Mouse (Mus musculus) intestine, postnatal 0 days (tissue): ENCODE data around the gene Fgf11. TPM values are rescaled to one million over a fixed set of nuclear protein-coding genes. Genes with fewer than 3 reads are reported as not detected.
A peak's percentile ranks its signal among the peaks of the same experiment; 100 is the strongest.

Experiments used
- ATAC-seq: fragments of 200-750 bp; cut with Nextera tagmentation; 2 replicates; pipeline ENCODE4 v1.8.0; 2017; ENCODE audit warnings: mild to moderate bottlenecking, moderate TSS enrichment, moderate library complexity
- H3K27ac ChIP-seq: fragments of 300-500 bp; sonication (generic); 2 replicates; pipeline ENCODE4 v1.5.1; 2014; ENCODE audit warnings: mild to moderate bottlenecking, low read depth, low read length, moderate library complexity
- H3K27me3 ChIP-seq: fragments of 300-500 bp; sonication (generic); replicated peaks from 2 replicates; pipeline ENCODE4 v1.6.1; 2014; ENCODE audit warnings: low read length, mixed read lengths; ENCODE audit not compliant: control insufficient read depth, insufficient read depth
- H3K36me3 ChIP-seq: fragments of 300-500 bp; sonication (generic); 2 replicates; pipeline ENCODE4 v1.6.1; 2014; ENCODE audit warnings: mild to moderate bottlenecking, moderate library complexity; ENCODE audit not compliant: control insufficient read depth, insufficient read depth
- H3K4me1 ChIP-seq: fragments of 300-500 bp; sonication (generic); replicated peaks from 2 replicates; pipeline ENCODE4 v1.6.1; 2014; ENCODE audit warnings: antibody characterized with exemption, low read length, mixed read lengths; ENCODE audit not compliant: control insufficient read depth, insufficient read depth
- H3K4me2 ChIP-seq: fragments of 300-500 bp; sonication (generic); replicated peaks from 2 replicates; pipeline ENCODE4 v1.6.1; 2014; ENCODE audit warnings: low read depth, mild to moderate bottlenecking, moderate library complexity
- H3K4me3 ChIP-seq: fragments of 300-500 bp; sonication (generic); 2 replicates; pipeline ENCODE4 v1.5.1; 2014; ENCODE audit warnings: low read depth, low read length
- H3K9ac ChIP-seq: fragments of 300-500 bp; sonication (generic); 2 replicates; pipeline ENCODE4 v1.6.1; 2014; ENCODE audit warnings: mild to moderate bottlenecking, low read depth, low read length
- H3K9me3 ChIP-seq: fragments of 300-500 bp; sonication (generic); 2 replicates; pipeline ENCODE4 v1.6.1; 2016; ENCODE audit warnings: mixed run types; ENCODE audit not compliant: control insufficient read depth
- CTCF ChIP-seq: sonication (generic); IDR thresholded peaks from 2 replicates; pipeline ENCODE4 v1.5.1; 2016; ENCODE audit warnings: low read depth, mild to moderate bottlenecking, control low read depth, antibody characterized with exemption, moderate library complexity
- WGBS: fragments of 180-500 bp; shearing (Covaris S2); extraction: QIAGEN DNeasy Blood & Tissue Kit; methylation state at CpG from one replicate; pipeline ENCODE4 v1.1.7; 2014; 5-methylcytosine and 5-hydroxymethylcytosine counted together
- polyA plus RNA-seq: library from polyadenylated mRNA; unstranded; fragments of >200 nt; fragmentation: Nextera tagmentation; extraction: Ambion mirVana; gene quantifications from 2 replicates; pipeline ENCODE4 v1.2.1, GENCODE M21; 2015

Fgf11 gene
- 0.18 and 0.38 TPM in 2 replicates for polyA plus RNA-seq

DNA sequence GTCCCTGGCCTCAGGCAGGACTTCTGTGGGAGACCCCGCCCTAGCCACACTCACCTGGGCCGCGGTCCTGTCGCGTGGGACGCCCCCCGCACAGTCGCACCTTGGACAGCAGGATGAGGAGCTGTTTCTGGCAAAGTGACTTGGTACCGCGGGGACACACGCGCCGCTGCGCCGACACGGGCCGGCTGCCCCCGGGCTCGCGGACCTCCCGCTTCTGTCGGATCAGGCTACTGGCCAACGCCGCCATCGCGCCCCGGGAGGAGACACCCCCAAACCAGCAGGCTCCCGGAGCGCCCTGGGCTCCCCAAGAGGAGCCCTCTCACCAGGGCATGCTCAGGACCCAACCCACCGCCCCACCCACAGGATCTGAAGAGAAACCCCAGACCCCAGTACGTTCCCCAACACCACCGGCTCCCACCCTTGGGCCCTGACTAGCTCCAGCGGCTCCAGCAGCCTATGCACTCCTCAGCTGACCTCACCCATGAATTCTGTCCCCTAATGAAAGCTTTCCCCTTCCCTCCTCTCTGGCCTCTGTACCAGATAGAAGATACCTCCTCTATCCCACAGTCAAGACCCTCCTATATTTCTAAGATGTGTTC is at the start of gene Fgf11:
TSS of gene Fgf11 (minus strand) at position 479 of the 599 bp plus-strand sequence.
- H3K9ac ChIP-seq = peak within 1 kb of the TSS; percentile 46
- peak within 1 kb of the TSS; percentile 55 for H3K4me3 ChIP-seq
- peaks cover 13% of the 10 kb centered on the region; the same call in 1 of the 2 replicates for H3K4me1 ChIP-seq
- H3K27me3 ChIP-seq = peaks cover 13% of the 10 kb centered on the region; the same call in 1 of the 2 replicates
- H3K4me2 ChIP-seq = peak within 1 kb of the TSS; percentile 90
- H3K36me3 ChIP-seq = no peaks in the 10 kb centered on the region
- ATAC-seq = no peak
- 3% methylated on average over 33 of the region's 33 CpGs for WGBS
- no peaks in the 10 kb centered on the region for H3K9me3 ChIP-seq
- peak within 1 kb of the TSS; percentile 5 for H3K27ac ChIP-seq
- no peak for TF ChIP-seq CTCF

DNA sequence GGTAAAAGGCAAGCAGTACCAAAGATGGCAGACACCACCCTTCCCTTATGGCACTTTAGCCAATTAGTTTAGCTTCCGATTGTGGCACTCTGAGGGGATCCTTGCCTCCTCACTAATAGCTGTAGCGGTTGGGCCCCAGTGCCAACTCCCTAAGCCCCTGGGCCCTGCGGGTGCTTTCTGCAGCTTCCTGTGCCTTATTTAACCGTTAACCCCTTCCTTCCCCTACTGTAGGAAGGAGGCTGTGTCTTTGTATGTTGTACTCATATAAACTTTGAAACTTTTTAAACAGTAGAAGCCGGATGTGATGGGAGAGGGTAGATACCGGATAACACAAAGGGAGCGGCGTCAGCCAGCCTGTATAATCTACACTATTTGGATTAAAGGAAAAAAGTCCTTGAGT is 49.1 kb upstream of the Fgf11 start:
- Histone ChIP-seq H3K9ac (no peak overlapping the region), H3K4me3 (no peak overlapping the region), H3K27ac (no peak overlapping the region), H3K4me1 (peaks cover 6% of the 10 kb centered on the region), H3K27me3 (no peaks in the 10 kb centered on the region), H3K36me3 (peaks cover 66% of the 10 kb centered on the region), H3K9me3 (no peaks in the 10 kb centered on the region), H3K4me2 (no peak overlapping the region)
- WGBS = 71% methylated on average over 8 of the region's 8 CpGs
- no peak for ATAC-seq
- no peak for TF ChIP-seq CTCF

DNA sequence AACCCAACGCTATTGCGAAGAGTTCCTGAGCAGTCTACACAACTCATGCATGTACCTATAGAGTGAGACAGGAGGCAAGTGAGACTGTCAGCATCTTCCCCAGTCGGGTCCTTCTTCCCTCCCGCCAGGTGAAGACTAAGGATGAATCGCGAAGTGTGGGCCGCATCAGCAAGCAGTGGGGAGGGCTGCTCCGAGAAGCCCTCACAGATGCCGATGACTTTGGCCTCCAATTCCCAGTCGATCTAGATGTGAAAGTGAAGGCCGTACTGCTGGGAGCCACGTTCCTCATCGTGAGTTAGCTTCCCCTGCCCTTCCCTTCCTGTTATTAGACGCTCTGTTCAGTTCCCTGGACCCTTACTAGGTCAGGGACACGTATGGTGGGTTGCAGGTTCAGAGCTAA is 48.2 kb upstream of the Fgf11 start:
- Histone ChIP-seq H3K36me3 (peaks cover 58% of the 10 kb centered on the region), H3K9ac (no peak overlapping the region), H3K4me2 (no peak overlapping the region), H3K27me3 (no peaks in the 10 kb centered on the region), H3K27ac (no peak overlapping the region), H3K9me3 (no peaks in the 10 kb centered on the region), H3K4me1 (peaks cover 14% of the 10 kb centered on the region), H3K4me3 (no peak overlapping the region)
- no peak for ATAC-seq
- no peak for TF ChIP-seq CTCF
- 86% methylated on average over 15 of the region's 15 CpGs for WGBS

DNA sequence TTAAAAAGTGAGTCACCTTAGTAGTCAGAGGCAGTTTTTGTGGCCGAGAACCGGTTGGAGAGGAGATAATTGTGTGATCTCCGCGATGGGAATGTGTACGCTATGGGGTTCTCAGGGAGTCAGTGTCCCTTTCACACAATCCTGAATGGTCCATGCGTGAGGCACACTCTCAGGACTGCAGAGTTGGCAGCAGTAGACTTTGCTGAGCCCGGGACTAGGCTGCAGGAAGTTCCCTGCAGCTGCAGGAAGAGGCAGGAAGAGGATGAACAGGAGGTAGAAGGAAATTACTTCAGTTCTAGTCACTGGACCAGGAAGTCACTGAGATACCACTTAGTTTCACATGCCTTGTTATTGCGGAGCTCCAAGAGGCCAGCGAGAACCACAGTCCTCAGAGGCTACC is 47.5 kb upstream of the Fgf11 start:
- no peak for ATAC-seq
- no peak overlapping the region for H3K4me2 ChIP-seq
- H3K9ac ChIP-seq = no peak overlapping the region
- H3K4me1 ChIP-seq = peaks cover 14% of the 10 kb centered on the region
- WGBS = 69% methylated on average over 9 of the region's 9 CpGs
- H3K36me3 ChIP-seq = peaks cover 54% of the 10 kb centered on the region
- TF ChIP-seq CTCF = no peak
- no peaks in the 10 kb centered on the region for H3K27me3 ChIP-seq
- no peaks in the 10 kb centered on the region for H3K9me3 ChIP-seq
- no peak overlapping the region for H3K4me3 ChIP-seq
- H3K27ac ChIP-seq = no peak overlapping the region

DNA sequence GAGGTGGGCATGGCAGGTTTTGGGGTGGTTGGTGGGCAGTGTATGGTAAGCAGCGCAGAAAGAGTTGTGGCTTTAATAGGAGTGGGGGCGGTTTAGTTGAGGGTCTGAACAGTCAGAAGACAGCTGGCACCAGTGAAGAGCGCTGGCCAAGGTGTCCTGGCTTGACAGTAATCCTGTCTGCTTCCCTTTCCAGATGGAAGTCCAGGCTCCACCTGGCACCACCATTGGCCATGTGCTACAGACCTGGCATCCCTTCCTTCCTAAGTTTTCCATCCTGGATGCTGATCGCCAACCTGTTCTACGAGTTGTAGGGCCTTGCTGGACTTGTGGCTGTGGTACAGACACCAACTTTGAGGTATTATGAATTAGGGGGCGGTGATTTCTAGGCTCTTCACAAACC is 46.4 kb upstream of the Fgf11 start:
- Histone ChIP-seq H3K4me2 (no peak overlapping the region), H3K4me3 (no peak overlapping the region), H3K9me3 (no peaks in the 10 kb centered on the region), H3K27me3 (no peaks in the 10 kb centered on the region), H3K36me3 (peaks cover 46% of the 10 kb centered on the region), H3K9ac (no peak overlapping the region), H3K4me1 (peaks cover 14% of the 10 kb centered on the region), H3K27ac (no peak overlapping the region)
- 94% methylated on average over 6 of the region's 6 CpGs for WGBS
- no peak for TF ChIP-seq CTCF
- ATAC-seq = no peak

DNA sequence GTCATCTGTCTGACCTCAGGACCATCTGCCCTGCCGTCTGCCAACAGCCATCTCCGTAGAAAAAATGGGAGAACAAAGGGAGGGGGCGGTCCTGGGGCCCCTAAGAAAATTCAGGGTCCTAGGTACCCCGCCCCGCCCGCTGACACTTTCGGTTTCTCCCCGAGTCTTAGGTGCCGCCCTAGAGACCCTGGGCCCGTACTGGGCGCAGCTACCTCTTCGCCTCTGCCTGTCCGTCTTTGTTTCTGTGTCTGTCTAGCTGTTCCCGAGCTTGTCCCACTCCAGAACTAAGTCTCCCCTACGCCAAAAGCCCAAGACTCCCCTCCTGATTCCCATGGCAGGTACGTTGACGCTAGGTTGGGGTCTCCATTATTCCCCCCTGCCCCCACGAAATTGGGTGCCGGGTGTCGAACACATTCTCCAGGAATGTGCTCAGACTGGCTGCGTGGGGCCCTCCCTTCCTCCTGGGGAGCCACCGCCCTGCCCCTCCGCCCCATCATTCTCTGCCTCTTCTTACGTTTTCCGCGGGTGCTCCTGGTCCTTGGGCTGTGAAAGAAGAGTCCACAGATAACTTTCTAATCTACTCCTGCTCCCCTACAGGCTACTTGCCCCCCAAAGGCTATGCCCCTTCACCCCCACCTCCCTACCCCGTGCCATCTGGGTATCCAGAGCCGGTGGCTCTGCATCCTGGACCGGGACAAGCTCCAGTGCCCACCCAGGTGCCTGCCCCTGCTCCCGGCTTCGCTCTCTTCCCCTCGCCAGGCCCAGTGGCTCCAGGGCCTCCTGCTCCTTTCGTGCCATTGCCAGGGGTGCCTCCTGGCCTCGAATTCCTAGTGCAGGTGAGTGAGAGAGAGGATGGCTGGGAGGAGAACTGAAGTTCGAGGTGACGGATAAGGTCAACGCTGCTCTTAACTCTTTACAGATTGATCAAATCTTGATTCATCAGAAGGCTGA is 45.4 kb upstream of the Fgf11 start:
- Histone ChIP-seq H3K4me1 (peaks cover 14% of the 10 kb centered on the region), H3K9me3 (no peaks in the 10 kb centered on the region), H3K27me3 (no peaks in the 10 kb centered on the region), H3K4me2 (peak overlapping the region; percentile 86), H3K9ac (peak overlapping the region; percentile 76), H3K27ac (peak overlapping the region; percentile 97), H3K36me3 (peaks cover 36% of the 10 kb centered on the region), H3K4me3 (peak overlapping the region; percentile 79)
- 5% methylated on average over 37 of the region's 37 CpGs for WGBS
- no peak for TF ChIP-seq CTCF
- peak; percentile 49 for ATAC-seq
